Mouse (Mus musculus): Measurements from ENCODE around the gene Mettl23. TPM values are rescaled to one million over a fixed set of nuclear protein-coding genes. Genes with fewer than 3 reads are reported as not detected.
A peak's percentile ranks its signal among the peaks of the same experiment; 100 is the strongest.
"Not testable (repeated sequence)": the region's sequence is repeated elsewhere in the genome, so short reads cannot be mapped to it uniquely, and the experiment has no call there.

The Mettl23 gene
- total RNA-seq, 2 experiments from 2014 or later, result 23.8 to 25.8 TPM

- peak; percentile 39 to 54 for DNase-seq (ENCODE audit: low spot score in 2 of 2)
Observed at GRCm38 (mm10) chr11:116873987-116874386, 30.9 kb downstream of the Mettl23 start.

GRCm38 (mm10) chr11:116878454-116878853, 35.4 kb downstream of the Mettl23 start:
- DNase-seq (ENCODE audit: low spot score in 2 of 2), result no peak

GRCm38 (mm10) chr11:116880839-116881238, 37.8 kb downstream of the Mettl23 start:
- peak; percentile 38 for DNase-seq (ENCODE audit: low spot score in 2 of 2)

GRCm38 (mm10) chr11:116881440-116881839, 38.4 kb downstream of the Mettl23 start:
- peak; percentile 40 to 43 for DNase-seq (ENCODE audit: low spot score in 2 of 2)

GRCm38 (mm10) chr11:116882446-116882845, 39.4 kb downstream of the Mettl23 start:
- no peak for DNase-seq (ENCODE audit: low spot score in 2 of 2)

- no peak for DNase-seq (ENCODE audit: low spot score in 2 of 2)
Observed at GRCm38 (mm10) chr11:116884061-116884460, 41.0 kb downstream of the Mettl23 start.

- peak; percentile 75 to 85 for DNase-seq (ENCODE audit: low spot score in 2 of 2)
Observed at GRCm38 (mm10) chr11:116885275-116886151, 42.4 kb downstream of the Mettl23 start.

GRCm38 (mm10) chr11:116887136-116887535, 44.1 kb downstream of the Mettl23 start:
- no peak for DNase-seq (ENCODE audit: low spot score in 2 of 2)

- DNase-seq (ENCODE audit: low spot score in 2 of 2), result no peak
Observed at GRCm38 (mm10) chr11:116893532-116894442, 50.7 kb downstream of the Mettl23 start.

GRCm38 (mm10) chr11:116895402-116895801, 52.3 kb downstream of the Mettl23 start:
- DNase-seq (ENCODE audit: low spot score in 2 of 2), result no peak

- DNase-seq (ENCODE audit: low spot score in 2 of 2), result no peak
Observed at GRCm38 (mm10) chr11:116899247-116899646, 56.2 kb downstream of the Mettl23 start.

GRCm38 (mm10) chr11:116902588-116902987, 59.5 kb downstream of the Mettl23 start:
- not testable (repeated sequence) for DNase-seq (ENCODE audit: low spot score in 2 of 2)

Other genes starting within 250 kb of the Mettl23 start
- 1 to 10 TPM; 1.6 to 1.9 TPM for gene Rhbdf2, start 216.3 kb upstream of the Mettl23 start, total RNA-seq (2021)
- 1 to 10 TPM; 3.7 to 7.9 TPM for gene Prcd, start 189.7 kb upstream of the Mettl23 start, total RNA-seq (2021)
- gene Cygb, start 189.0 kb upstream of the Mettl23 start, total RNA-seq (2021), result 10 to 100 TPM; 48.6 to 55.9 TPM
- not detected for gene St6galnac1, start 67.8 kb upstream of the Mettl23 start, total RNA-seq (2021)
- gene Mxra7, start 15.2 kb upstream of the Mettl23 start, total RNA-seq (2021), result 10 to 100 TPM; 17.5 to 20.2 TPM
- 10 to 100 TPM; 28.3 to 31.3 TPM for gene Jmjd6, start 171 bp downstream of the Mettl23 start, total RNA-seq (2021)
- gene Mfsd11, start 9.2 kb downstream of the Mettl23 start, total RNA-seq (2021), result 10 to 100 TPM; 40.3 to 44.9 TPM
- gene Srsf2, start 9.8 kb downstream of the Mettl23 start, total RNA-seq (2021), result 100 to 1,000 TPM; 155 to 157 TPM
- gene Mgat5b, start 75.6 kb downstream of the Mettl23 start, total RNA-seq (2021), result 10 to 100 TPM; 82.9 to 85.7 TPM